Mouse (Mus musculus) G1E (cell line): ENCODE results near the gene Ccr10.

Experiments used
- CTCF ChIP-seq: IDR thresholded peaks from 2 replicates; pipeline ENCODE4 v1.5.1; 2012; ENCODE audit warnings: low read depth, low read length, inconsistent platforms, mixed read lengths
- GATA1 ChIP-seq: IDR thresholded peaks from 2 replicates; pipeline ENCODE4 v1.6.1; 2012; ENCODE audit warnings: borderline replicate concordance, low read length, inconsistent platforms, mixed read lengths
- TAL1 ChIP-seq: conservative IDR thresholded peaks from 2 replicates; pipeline ENCODE4 v1.6.1; 2012; ENCODE audit warnings: low read depth, low read length, inconsistent platforms, mixed read lengths

- TF ChIP-seq CTCF (no peak), TAL1 (peak; percentile 44; the same call in 1 of the 2 replicates), GATA1 (no peak)
Measured at GRCm38 (mm10) chr11:101131187-101131586, 44.1 kb downstream of the Ccr10 start.
